Mouse (Mus musculus) thymus, adult 2 months (tissue): ENCODE measurements around the gene Tspan1.

Experiments used
- CTCF ChIP-seq: fragments of 200-500 bp; IDR thresholded peaks from 2 replicates; pipeline ENCODE4 v1.5.1; 2012; ENCODE audit warnings: mild to moderate bottlenecking, control low read depth, low read length, moderate library complexity, borderline replicate concordance; ENCODE audit not compliant: control insufficient read depth, poor library complexity, insufficient read depth; ENCODE audit errors: extremely low read depth
- POLR2A ChIP-seq: fragments of 200-500 bp; IDR thresholded peaks from 2 replicates; pipeline ENCODE4 v1.6.1; 2012; ENCODE audit warnings: mild to moderate bottlenecking, low read length, control low read depth, moderate library complexity; ENCODE audit not compliant: control insufficient read depth, poor library complexity, insufficient read depth; ENCODE audit errors: extremely low read depth

- no peak for TF ChIP-seq CTCF
- TF ChIP-seq POLR2A: no peak
Observed at GRCm38 (mm10) chr4:116143317-116143811, 24.0 kb downstream of the Tspan1 start.
